Mouse (Mus musculus): ENCODE measurements around the gene Gipc2. TPM values are rescaled to one million over a fixed set of nuclear protein-coding genes. Genes with fewer than 3 reads are reported as not detected.
"Not testable (repeated sequence)": the region's sequence is repeated elsewhere in the genome, so short reads cannot be mapped to it uniquely, and the experiment has no call there.

The Gipc2 gene
- polyA plus RNA-seq, 1 experiment from 2014 or later = 12.3 TPM

- no peaks in the 10 kb centered on the region for H3K27me3 ChIP-seq (replicated peaks)
- H3K36me3 ChIP-seq (replicated peaks) = no peaks in the 10 kb centered on the region
- no peak overlapping the region for H3K4me2 ChIP-seq
- WGBS = 89% methylated on average over 7 of the region's 7 CpGs
- no peaks in the 10 kb centered on the region for H3K9me3 ChIP-seq
- H3K4me1 ChIP-seq = no peaks in the 10 kb centered on the region
- H3K27ac ChIP-seq = no peak overlapping the region
- H3K4me3 ChIP-seq = no peak overlapping the region
- no peak for ATAC-seq (replicated peaks)
- H3K9ac ChIP-seq = no peak overlapping the region
Observed at GRCm38 (mm10) chr3:152149449-152149848, 16.6 kb downstream of the Gipc2 start.

DNA sequence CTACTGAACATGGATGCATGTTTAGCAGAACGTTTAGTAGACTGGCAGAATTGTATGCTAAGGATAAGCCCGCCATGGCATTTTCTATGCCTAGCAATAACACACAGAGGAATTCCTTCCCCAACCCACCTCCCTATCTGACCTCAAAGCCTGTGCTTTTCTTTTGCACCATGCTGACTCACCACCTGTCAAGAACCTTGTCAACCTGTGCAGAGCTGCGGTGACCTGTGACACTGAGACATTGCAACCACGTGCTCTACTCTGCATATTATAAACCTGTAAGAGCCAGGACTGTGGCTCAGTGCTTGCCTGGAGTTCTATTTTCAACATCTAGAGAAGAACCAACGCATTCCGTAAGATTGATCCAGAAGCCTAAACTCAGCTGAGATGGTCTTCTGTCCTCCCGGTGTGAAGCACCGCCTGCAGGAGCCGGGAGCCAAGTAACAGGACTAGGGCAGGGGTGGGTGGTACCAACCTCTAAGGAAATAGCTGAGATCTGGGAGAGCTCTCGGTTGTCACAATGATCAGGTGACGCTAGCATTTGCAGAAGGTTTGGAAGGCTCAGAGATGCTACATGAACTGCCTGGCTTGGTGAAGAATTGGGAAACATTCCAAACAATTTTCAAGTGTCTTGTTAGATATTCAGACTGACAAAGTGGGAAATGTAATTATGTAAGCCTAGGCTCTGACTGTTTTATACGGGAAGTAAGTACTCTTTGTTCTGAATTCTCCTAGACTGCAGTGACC lies 18.8 kb downstream of the Gipc2 start:
- Histone ChIP-seq H3K4me3 (no peak overlapping the region), H3K27me3 (replicated peaks) (no peaks in the 10 kb centered on the region), H3K4me1 (no peaks in the 10 kb centered on the region), H3K9ac (no peak overlapping the region), H3K36me3 (replicated peaks) (no peaks in the 10 kb centered on the region), H3K4me2 (no peak overlapping the region), H3K27ac (no peak overlapping the region), H3K9me3 (no peaks in the 10 kb centered on the region)
- WGBS = 77% methylated on average over 12 of the region's 12 CpGs
- no peak for ATAC-seq (replicated peaks)

DNA sequence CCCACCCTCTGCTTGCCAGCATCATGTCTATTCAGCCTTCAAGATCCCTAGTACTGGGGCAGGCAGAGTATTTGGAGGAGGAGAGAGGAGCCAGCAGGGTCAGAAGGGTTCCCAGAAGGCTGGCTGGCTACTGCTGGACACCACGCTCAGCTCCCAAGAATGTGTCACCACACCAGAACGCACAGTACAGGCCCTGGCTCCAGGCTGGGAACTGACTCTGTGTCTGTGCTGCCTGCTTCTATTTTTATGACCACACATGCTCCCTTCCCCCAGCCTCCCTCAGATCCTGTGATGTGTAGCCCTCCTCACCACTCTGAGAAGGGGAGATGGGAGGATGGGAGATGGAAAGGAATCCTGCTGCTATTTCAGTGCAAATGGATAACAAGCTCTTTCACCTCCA lies 20.8 kb downstream of the Gipc2 start:
- no peaks in the 10 kb centered on the region for H3K4me1 ChIP-seq
- H3K9me3 ChIP-seq = no peaks in the 10 kb centered on the region
- ATAC-seq (replicated peaks) = no peak
- 76% methylated on average over 2 of the region's 2 CpGs for WGBS
- no peak overlapping the region for H3K27ac ChIP-seq
- no peak overlapping the region for H3K4me2 ChIP-seq
- H3K27me3 ChIP-seq (replicated peaks) = no peaks in the 10 kb centered on the region
- no peaks in the 10 kb centered on the region for H3K36me3 ChIP-seq (replicated peaks)
- no peak overlapping the region for H3K4me3 ChIP-seq
- no peak overlapping the region for H3K9ac ChIP-seq

DNA sequence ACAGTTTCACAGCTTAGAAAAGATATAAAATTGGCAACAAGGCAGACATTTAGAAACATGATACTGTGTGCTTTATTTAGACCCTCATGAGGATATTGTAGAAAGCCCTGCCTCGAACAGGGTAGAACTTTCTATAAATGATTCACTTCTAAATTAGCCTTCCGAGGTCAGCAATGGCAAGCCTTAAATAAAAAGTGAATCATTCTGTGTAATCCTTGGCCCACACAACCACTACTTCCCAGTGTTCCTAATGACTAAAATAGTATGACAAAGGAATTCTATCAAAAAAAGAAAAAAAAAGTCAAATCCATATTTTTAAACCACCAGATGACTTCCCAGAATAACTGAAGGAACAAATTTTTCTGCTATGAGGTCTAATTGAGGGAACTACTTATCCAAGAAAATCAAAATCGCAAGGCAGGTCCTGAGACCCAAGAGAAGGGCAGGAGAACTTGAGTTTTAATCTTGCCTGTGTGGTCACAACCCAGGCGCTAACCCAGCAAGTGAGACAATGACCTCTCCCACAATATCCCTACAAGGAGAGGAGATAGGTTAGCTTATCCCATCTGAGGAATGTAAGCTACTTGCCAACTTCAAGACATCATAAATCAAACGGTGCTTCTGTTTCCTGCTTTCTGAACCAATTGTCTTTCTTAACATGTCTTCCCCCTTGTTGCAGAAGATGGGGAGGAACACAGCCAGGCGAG lies 22.9 kb downstream of the Gipc2 start:
- no peak for ATAC-seq (replicated peaks)
- H3K27ac ChIP-seq = no peak overlapping the region
- H3K9ac ChIP-seq = no peak overlapping the region
- no peaks in the 10 kb centered on the region for H3K27me3 ChIP-seq (replicated peaks)
- H3K4me2 ChIP-seq = no peak overlapping the region
- H3K4me1 ChIP-seq = no peaks in the 10 kb centered on the region
- no peak overlapping the region for H3K4me3 ChIP-seq
- H3K9me3 ChIP-seq = no peaks in the 10 kb centered on the region
- no peaks in the 10 kb centered on the region for H3K36me3 ChIP-seq (replicated peaks)
- WGBS = 83% methylated on average over 6 of the region's 6 CpGs

GRCm38 (mm10) chr3:152142146-152142545 lies 23.9 kb downstream of the Gipc2 start:
- no peaks in the 10 kb centered on the region for H3K36me3 ChIP-seq (replicated peaks)
- no peak overlapping the region for H3K9ac ChIP-seq
- WGBS = 65% methylated on average over 3 of the region's 3 CpGs
- no peak overlapping the region for H3K27ac ChIP-seq
- no peaks in the 10 kb centered on the region for H3K27me3 ChIP-seq (replicated peaks)
- H3K9me3 ChIP-seq = no peaks in the 10 kb centered on the region
- no peak for ATAC-seq (replicated peaks)
- H3K4me3 ChIP-seq = no peak overlapping the region
- H3K4me1 ChIP-seq = no peaks in the 10 kb centered on the region
- H3K4me2 ChIP-seq = no peak overlapping the region

GRCm38 (mm10) chr3:152139308-152139707 lies 26.7 kb downstream of the Gipc2 start:
- H3K4me1 ChIP-seq; H3K9me3 ChIP-seq; H3K27me3 ChIP-seq (replicated peaks); H3K27ac ChIP-seq; ATAC-seq (replicated peaks); H3K9ac ChIP-seq; H3K4me2 ChIP-seq; H3K36me3 ChIP-seq (replicated peaks); H3K4me3 ChIP-seq: not testable (repeated sequence)
- WGBS = 87% methylated on average over 3 of the region's 3 CpGs

DNA sequence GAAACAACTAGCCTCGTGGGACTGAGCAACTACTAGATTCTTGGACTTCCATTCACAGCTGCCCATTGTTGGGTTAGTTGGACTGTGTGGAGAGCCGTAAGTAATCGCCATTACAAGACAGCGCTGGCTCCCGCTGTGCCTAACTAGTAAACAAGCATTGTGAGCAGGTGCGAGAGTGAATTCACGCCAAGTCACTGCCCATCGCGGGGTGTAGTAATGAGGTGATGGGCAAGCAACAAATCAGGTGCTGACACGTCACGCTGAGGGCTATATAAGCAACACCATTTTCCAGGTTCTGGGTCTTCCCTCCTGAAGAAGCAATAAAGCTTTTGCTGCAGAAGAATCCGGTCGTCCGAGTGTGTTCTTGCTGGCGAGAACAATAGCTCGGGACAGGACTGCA lies 29.9 kb downstream of the Gipc2 start:
- not testable (repeated sequence) for H3K27ac ChIP-seq; H3K4me1 ChIP-seq; H3K27me3 ChIP-seq (replicated peaks); H3K4me2 ChIP-seq; H3K9me3 ChIP-seq; H3K4me3 ChIP-seq; H3K9ac ChIP-seq; ATAC-seq (replicated peaks); H3K36me3 ChIP-seq (replicated peaks)
- 92% methylated on average over 16 of the region's 16 CpGs for WGBS

DNA sequence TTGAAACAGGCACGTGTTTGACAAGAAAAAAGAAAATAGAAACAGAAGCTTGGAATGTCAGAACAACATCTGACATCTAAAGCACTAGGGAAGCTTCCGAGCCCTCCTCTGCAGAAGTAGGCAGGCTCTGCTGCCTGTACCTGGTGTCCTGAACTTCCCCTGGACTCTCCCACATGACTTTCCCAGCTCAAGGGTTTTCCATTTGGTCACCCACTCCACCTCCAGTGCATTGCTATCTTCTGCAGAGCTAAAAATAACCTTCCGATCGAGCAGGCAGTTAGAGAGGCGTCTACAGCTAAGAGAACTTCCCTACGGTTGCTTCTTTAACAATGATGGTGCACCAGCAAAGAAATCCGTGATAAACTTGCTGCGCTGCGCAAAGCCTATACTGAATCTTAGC lies 32.4 kb downstream of the Gipc2 start:
- Histone ChIP-seq H3K27me3 (replicated peaks) (no peaks in the 10 kb centered on the region), H3K4me1 (no peaks in the 10 kb centered on the region), H3K36me3 (replicated peaks) (no peaks in the 10 kb centered on the region), H3K9ac (no peak overlapping the region), H3K27ac (no peak overlapping the region), H3K9me3 (no peaks in the 10 kb centered on the region), H3K4me2 (no peak overlapping the region), H3K4me3 (no peak overlapping the region)
- ATAC-seq (replicated peaks) = no peak
- 81% methylated on average over 9 of the region's 9 CpGs for WGBS

GRCm38 (mm10) chr3:152130963-152131362 lies 35.1 kb downstream of the Gipc2 start:
- H3K9ac ChIP-seq = no peak overlapping the region
- no peaks in the 10 kb centered on the region for H3K4me1 ChIP-seq
- no peak for ATAC-seq (replicated peaks)
- 81% methylated on average over 4 of the region's 4 CpGs for WGBS
- H3K36me3 ChIP-seq (replicated peaks) = no peaks in the 10 kb centered on the region
- H3K4me2 ChIP-seq = no peak overlapping the region
- H3K27ac ChIP-seq = no peak overlapping the region
- no peaks in the 10 kb centered on the region for H3K9me3 ChIP-seq
- H3K27me3 ChIP-seq (replicated peaks) = no peaks in the 10 kb centered on the region
- no peak overlapping the region for H3K4me3 ChIP-seq

DNA sequence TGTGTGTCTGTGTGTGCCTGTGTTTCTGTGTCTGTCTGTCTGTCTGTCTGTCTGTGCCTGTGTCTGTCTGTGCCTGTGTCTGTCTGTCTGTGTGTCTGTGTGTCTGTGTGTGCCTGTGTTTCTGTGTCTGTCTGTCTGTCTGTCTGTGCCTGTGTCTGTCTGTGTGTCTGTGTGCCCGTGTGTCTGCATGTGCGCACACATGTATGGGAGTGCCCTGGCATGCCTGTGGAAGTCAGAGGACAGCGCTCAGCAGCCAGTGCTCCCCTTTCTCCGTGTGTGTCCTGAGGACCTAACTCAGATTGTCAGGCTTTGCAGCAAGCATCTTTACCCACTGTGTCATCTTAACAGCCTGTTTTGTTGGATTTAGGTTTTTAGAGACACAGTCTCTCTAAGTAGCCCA lies 36.6 kb downstream of the Gipc2 start:
- H3K9ac ChIP-seq; H3K9me3 ChIP-seq; H3K4me2 ChIP-seq; H3K4me1 ChIP-seq; ATAC-seq (replicated peaks); H3K27me3 ChIP-seq (replicated peaks); H3K27ac ChIP-seq; H3K36me3 ChIP-seq (replicated peaks); H3K4me3 ChIP-seq: not testable (repeated sequence)
- 92% methylated on average over 4 of the region's 4 CpGs for WGBS

- Histone ChIP-seq H3K9me3 (no peaks in the 10 kb centered on the region), H3K4me2 (no peak overlapping the region), H3K4me3 (no peak overlapping the region), H3K27me3 (replicated peaks) (no peaks in the 10 kb centered on the region), H3K9ac (no peak overlapping the region), H3K36me3 (replicated peaks) (no peaks in the 10 kb centered on the region), H3K27ac (no peak overlapping the region), H3K4me1 (no peaks in the 10 kb centered on the region)
- no peak for ATAC-seq (replicated peaks)
- WGBS = 72% methylated on average over 7 of the region's 7 CpGs
Observed at GRCm38 (mm10) chr3:152128631-152129030, 37.4 kb downstream of the Gipc2 start.

DNA sequence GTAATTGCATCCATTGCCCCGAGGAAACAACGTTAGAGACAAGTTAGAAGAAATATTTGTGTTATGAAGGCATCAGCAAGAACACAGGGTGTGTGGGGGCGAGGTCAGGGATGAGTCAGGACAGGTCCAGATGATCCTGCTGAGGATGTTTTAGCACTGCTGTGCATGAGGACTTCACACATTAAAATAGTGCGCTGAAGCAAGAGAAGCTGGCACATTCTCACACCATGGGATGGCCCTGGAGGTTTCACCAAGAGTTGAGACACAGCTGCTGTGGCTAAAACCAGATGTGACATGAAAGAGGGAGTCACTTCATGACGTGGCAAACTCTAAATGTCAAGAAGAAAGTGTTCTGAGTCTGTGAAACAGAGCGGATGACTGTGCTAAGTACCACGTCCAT lies 38.9 kb downstream of the Gipc2 start:
- Histone ChIP-seq H3K27ac (no peak overlapping the region), H3K9me3 (no peaks in the 10 kb centered on the region), H3K9ac (no peak overlapping the region), H3K4me2 (no peak overlapping the region), H3K36me3 (replicated peaks) (no peaks in the 10 kb centered on the region), H3K27me3 (replicated peaks) (no peaks in the 10 kb centered on the region), H3K4me1 (no peaks in the 10 kb centered on the region), H3K4me3 (no peak overlapping the region)
- ATAC-seq (replicated peaks) = no peak
- 81% methylated on average over 7 of the region's 7 CpGs for WGBS

DNA sequence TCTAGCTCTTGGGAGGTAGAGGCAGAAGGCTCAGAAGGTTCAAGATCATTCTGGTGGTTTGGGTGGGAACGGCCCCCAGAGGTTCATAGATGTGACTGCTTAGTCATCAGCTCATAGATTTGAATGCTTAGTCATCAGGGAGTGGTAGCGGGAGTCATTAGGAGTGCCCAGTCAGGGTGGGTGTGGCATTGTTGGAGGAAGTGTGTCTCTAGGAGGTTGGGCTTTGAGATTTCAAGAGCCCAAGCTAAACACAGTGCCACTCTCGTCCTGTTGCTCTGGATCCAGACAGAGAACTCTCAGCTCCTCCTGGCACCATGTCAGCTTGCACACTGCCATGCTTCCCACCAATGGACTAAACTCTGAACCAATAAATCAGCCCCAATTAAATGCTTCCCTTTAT lies 43.3 kb downstream of the Gipc2 start:
- H3K27ac ChIP-seq = no peak overlapping the region

More for the DNA sequence above, 43.3 kb downstream of the Gipc2 start:
- Histone ChIP-seq H3K4me2 (no peak overlapping the region), H3K9ac (no peak overlapping the region), H3K4me3 (no peak overlapping the region), H3K27me3 (replicated peaks) (no peaks in the 10 kb centered on the region), H3K36me3 (replicated peaks) (no peaks in the 10 kb centered on the region), H3K9me3 (no peaks in the 10 kb centered on the region), H3K4me1 (no peaks in the 10 kb centered on the region)
- 81% methylated on average over 3 of the region's 3 CpGs for WGBS
- ATAC-seq (replicated peaks) = no peak
